In the genomic region with DNA sequence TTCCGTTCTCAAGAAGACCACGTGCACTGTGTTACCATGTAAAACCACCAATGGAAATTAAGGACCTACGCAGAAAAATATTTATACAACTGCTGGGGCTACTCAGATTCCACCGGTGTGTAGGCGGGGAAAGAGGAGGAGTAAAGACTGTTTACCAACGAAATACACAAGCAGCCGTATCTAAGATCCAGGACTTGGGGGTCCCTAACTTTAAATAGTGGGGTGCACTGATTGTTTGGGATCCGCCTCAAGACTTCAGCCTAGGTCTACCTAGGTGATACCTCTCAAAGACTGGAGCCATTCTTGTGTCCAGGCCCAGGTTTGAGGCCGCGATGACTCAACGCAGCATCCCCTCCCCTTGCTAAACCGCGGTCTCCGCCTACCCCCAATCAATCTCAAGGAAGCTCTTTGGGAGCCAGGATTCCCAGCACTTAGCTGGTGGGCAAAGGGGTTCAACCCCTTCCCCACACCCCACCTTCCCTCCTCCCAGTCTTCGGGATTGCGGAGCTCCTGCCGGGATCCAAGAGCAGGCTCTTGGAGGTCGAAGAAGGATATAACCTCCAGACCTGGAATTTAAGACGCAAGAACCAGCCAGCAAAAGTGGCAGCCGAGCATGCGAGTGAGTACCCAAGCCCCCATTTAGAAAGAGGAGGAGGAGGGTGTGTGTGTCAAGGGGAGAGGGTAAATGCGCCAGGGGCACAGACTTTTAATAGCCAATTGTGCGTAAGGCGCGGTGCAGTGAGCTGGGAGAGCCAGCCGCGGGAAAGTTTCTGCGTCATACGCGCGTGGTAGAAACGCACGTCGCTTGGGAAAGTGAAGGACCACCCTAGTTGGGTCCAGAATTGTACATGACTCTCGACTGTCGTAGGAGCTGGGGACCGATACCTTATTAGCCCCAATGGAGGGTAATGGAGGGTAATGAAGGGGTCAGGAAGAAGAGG, we compare ENCODE assay signal across 8 mouse cellular contexts. TPM values are rescaled to one million over a fixed set of nuclear protein-coding genes. Genes with fewer than 3 reads are reported as not detected.
DNase-seq lines count a peak whose midpoint lies in the region; ATAC-seq and TF ChIP-seq lines count a peak whose summit lies in the region.

No protein-coding gene starts in this region.

- peak overlapping the region; percentile 40; the same call in 1 of the 2 replicates for H3K9ac ChIP-seq in forebrain, embryonic 14.5 days (ENCODE audit: low read length)
- peak overlapping the region; percentile 45; the same call in 1 of the 2 replicates for H3K9ac ChIP-seq in hindbrain, embryonic 11.5 days (ENCODE audit: low read depth, low read length)

- no peak for DNase-seq in testis, postnatal 14 days (ENCODE audit: low spot score)
- peak; percentile 48 for DNase-seq in forebrain, embryonic 14.5 days (ENCODE audit: low spot score)
- peak; percentile 69 for DNase-seq in hindbrain, embryonic 11.5 days (ENCODE audit: low spot score)
- peak; percentile 22 to 23 for DNase-seq in layer of hippocampus, postnatal 10 days (ENCODE audit: low spot score in 2 of 2)
- DNase-seq in midbrain, embryonic 10.5 days (ENCODE audit: low spot score): peak; percentile 57
- DNase-seq in testis, postnatal 10 days (ENCODE audit: low spot score): peak; percentile 51
- DNase-seq in frontal cortex, postnatal 10 days (ENCODE audit: low spot score in 2 of 2): no peak

- H3K27me3 ChIP-seq in testis, adult 2 months (ENCODE audit: control insufficient read depth, insufficient read depth, low read length): no peaks in the 10 kb centered on the region
- peaks cover 38% of the 10 kb centered on the region for H3K27me3 ChIP-seq in forebrain, embryonic 14.5 days (replicated peaks; ENCODE audit: control insufficient read depth, insufficient read depth, low read length)
- H3K27me3 ChIP-seq in hindbrain, embryonic 11.5 days (ENCODE audit: control insufficient read depth, insufficient read depth, low read length): peaks cover 30% of the 10 kb centered on the region
- peaks cover 79% of the 10 kb centered on the region for H3K27me3 ChIP-seq in midbrain, embryonic 10.5 days (ENCODE audit: low read depth, poor library complexity, severe bottlenecking)

- no peak for TF ChIP-seq CTCF in testis, adult 2 months (IDR thresholded peaks at IDR 0.05; ENCODE audit: control insufficient read depth, insufficient read depth, insufficient replicate concordance, low read depth, low read length)

- peak overlapping the region; percentile 88 for H3K4me2 ChIP-seq in forebrain, embryonic 14.5 days (ENCODE audit: low read length)
- H3K4me2 ChIP-seq in hindbrain, embryonic 11.5 days (replicated peaks; ENCODE audit: low read depth, low read length): peak overlapping the region; percentile 62

- no peaks in the 10 kb centered on the region; the same call in 1 of the 2 replicates for H3K4me1 ChIP-seq in testis, adult 2 months (ENCODE audit: control insufficient read depth, insufficient read depth, low read length)
- peaks cover 17% of the 10 kb centered on the region for H3K4me1 ChIP-seq in forebrain, embryonic 14.5 days (ENCODE audit: control insufficient read depth, insufficient read depth, low read length)
- peaks cover 9% of the 10 kb centered on the region for H3K4me1 ChIP-seq in hindbrain, embryonic 11.5 days (replicated peaks; ENCODE audit: control insufficient read depth, insufficient read depth, low read length)
- H3K4me1 ChIP-seq in midbrain, embryonic 10.5 days: peaks cover 51% of the 10 kb centered on the region

- peak; percentile 25 for ATAC-seq in forebrain, embryonic 14.5 days
- 0 out of 2 replicates have a peak, but pooled peaks have one; percentile 8 for ATAC-seq in hindbrain, embryonic 11.5 days (ENCODE audit: low FRiP score)

- H3K4me3 ChIP-seq in testis, adult 2 months (ENCODE audit: control insufficient read depth, low read depth, low read length): peak overlapping the region; percentile 63
- peak overlapping the region; percentile 53 for H3K4me3 ChIP-seq in forebrain, embryonic 14.5 days (ENCODE audit: low read depth, low read length)
- peak overlapping the region; percentile 48 for H3K4me3 ChIP-seq in hindbrain, embryonic 11.5 days (ENCODE audit: low read depth, low read length)
- peak overlapping the region; percentile 70 for H3K4me3 ChIP-seq in midbrain, embryonic 10.5 days

- TF ChIP-seq POLR2A in testis, adult 2 months (IDR thresholded peaks at IDR 0.05; ENCODE audit: control insufficient read depth, low read depth, low read length): no peak

- no peaks in the 10 kb centered on the region for H3K9me3 ChIP-seq in forebrain, embryonic 14.5 days (replicated peaks; ENCODE audit: control insufficient read depth, low read length)
- no peaks in the 10 kb centered on the region for H3K9me3 ChIP-seq in hindbrain, embryonic 11.5 days (ENCODE audit: control insufficient read depth, low read length)
- no peaks in the 10 kb centered on the region for H3K9me3 ChIP-seq in midbrain, embryonic 10.5 days (replicated peaks)

- no peaks in the 10 kb centered on the region for H3K36me3 ChIP-seq in testis, adult 2 months (ENCODE audit: control insufficient read depth, insufficient read depth, low read length)
- no peaks in the 10 kb centered on the region for H3K36me3 ChIP-seq in forebrain, embryonic 14.5 days (ENCODE audit: control insufficient read depth, insufficient read depth, low read length)
- no peaks in the 10 kb centered on the region for H3K36me3 ChIP-seq in hindbrain, embryonic 11.5 days (ENCODE audit: control insufficient read depth, insufficient read depth, low read length)
- H3K36me3 ChIP-seq in midbrain, embryonic 10.5 days: 0 out of 2 replicates have a peak, but pooled peaks cover 3% of the 10 kb centered on the region

- H3K27ac ChIP-seq in testis, adult 2 months (ENCODE audit: control insufficient read depth, insufficient read depth, low read depth, low read length): peak overlapping the region; percentile 18; the same call in 1 of the 2 replicates
- H3K27ac ChIP-seq in forebrain, embryonic 14.5 days (ENCODE audit: low read depth, low read length): no peak overlapping the region
- H3K27ac ChIP-seq in hindbrain, embryonic 11.5 days (ENCODE audit: low read depth, low read length): no peak overlapping the region
- 0 out of 2 replicates have a peak overlapping the region, but pooled peaks have one; percentile 4 for H3K27ac ChIP-seq in midbrain, embryonic 10.5 days (replicated peaks)

- WGBS in forebrain, embryonic 14.5 days: 2% methylated on average over 37 of the region's 37 CpGs
- WGBS in hindbrain, embryonic 11.5 days: 2% methylated on average over 37 of the region's 37 CpGs
- WGBS in midbrain, embryonic 10.5 days: 1% methylated on average over 37 of the region's 37 CpGs

RNA-seq across cellular contexts. Expression of a gene that starts 2.8 kb away (rescaled TPM):
- 1.3 TPM in 2 replicates for polyA plus RNA-seq in testis, adult 2 months (2012; rRNA removed)
- polyA plus RNA-seq in forebrain, embryonic 14.5 days (2014; fragmentation: Nextera tagmentation; extraction: Ambion mirVana): 0.85 and 1.1 TPM in 2 replicates
- polyA plus RNA-seq in hindbrain, embryonic 11.5 days (2014; fragmentation: Nextera tagmentation; extraction: Ambion mirVana): 1.9 and 4.7 TPM in 2 replicates
- total RNA-seq in layer of hippocampus, postnatal 10 days (2021): 10 to 100 TPM; 14.0 to 14.9 TPM
- polyA plus RNA-seq in midbrain, embryonic 10.5 days (2016; fragmentation: Nextera tagmentation; extraction: Ambion mirVana): 1.3 and 1.9 TPM in 2 replicates

Comparison
In these comparisons a context has a peak if more than half of its experiments do, and no peak if none do; other contexts are left out.
1. DNase-seq: peak in forebrain, embryonic 14.5 days (single experiment), hindbrain, embryonic 11.5 days (single experiment), layer of hippocampus, postnatal 10 days (2 of 2), midbrain, embryonic 10.5 days (single experiment) and testis, postnatal 10 days (single experiment); none in testis, postnatal 14 days (single experiment) and frontal cortex, postnatal 10 days (0 of 2).
2. H3K27ac ChIP-seq: peak in testis, adult 2 months (single experiment) and midbrain, embryonic 10.5 days (single experiment); none in forebrain, embryonic 14.5 days (single experiment) and hindbrain, embryonic 11.5 days (single experiment).
3. Peak in every context shown above with its lines, with median percentiles within 50 percentile points of each other: H3K4me3 ChIP-seq.